Mouse (Mus musculus): Measurements from ENCODE around the gene Cacna1d.

DNA sequence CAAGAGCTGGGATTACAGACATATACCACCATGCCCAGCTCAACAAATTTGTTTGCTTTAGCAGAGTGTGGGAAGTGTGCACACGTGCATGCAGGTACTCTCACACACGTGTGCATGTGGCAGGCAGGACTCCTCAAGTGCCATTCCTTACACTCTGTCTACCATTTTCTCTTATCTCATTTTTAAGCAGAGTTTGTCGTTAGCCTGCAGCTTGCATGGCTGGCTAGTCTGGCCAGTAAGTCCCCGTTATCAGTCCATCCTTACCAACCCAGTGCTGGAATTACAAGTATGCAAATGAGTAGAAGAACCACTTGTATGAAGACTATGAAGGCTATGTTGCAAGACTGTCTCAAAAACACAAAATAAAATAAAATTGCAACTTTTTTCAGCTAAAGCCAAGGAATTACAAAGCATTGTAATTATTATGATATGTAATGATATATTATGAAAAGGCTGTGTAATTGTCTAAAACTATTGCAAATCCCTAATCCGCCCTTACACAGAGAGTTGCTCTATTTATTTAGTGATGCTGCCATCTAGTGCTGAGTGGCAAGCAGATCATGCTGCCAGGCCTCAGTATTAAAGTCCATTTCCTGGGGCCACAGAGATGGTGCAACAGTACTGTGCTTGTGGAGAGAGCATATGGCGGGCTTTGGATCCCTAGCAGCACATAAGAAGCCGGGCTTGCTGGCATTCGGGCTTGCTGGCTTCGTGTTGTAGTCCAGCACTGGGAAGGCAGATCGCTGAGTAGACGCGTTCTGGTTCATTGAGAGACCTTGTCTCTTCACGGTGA, 24.9 kb upstream of the Cacna1d start:
- TF ChIP-seq CTCF (IDR thresholded peaks at IDR 0.05; ENCODE audit: low read depth, low read length) (no peak), POLR2A (IDR thresholded peaks at IDR 0.05; ENCODE audit: borderline replicate concordance, low read depth, low read length) (no peak)
